Mouse (Mus musculus) lung, embryonic 14.5 days (tissue): ENCODE data around the gene Agr3. TPM values are rescaled to one million over a fixed set of nuclear protein-coding genes. Genes with fewer than 3 reads are reported as not detected.

ENCODE experiments used
- ATAC-seq: fragments of 200-750 bp; cut with Nextera tagmentation; 2 replicates; pipeline ENCODE4 v1.8.0; 2017; ENCODE audit warnings: mild to moderate bottlenecking, moderate TSS enrichment, moderate library complexity; ENCODE audit not compliant: insufficient read depth
- DNase-seq: peaks from one replicate; pipeline ENCODE4 v3.0.0-alpha.2; 2015
- H3K27ac ChIP-seq: fragments of 300-500 bp; sonication (generic); 2 replicates; pipeline ENCODE4 v1.5.1; 2014; ENCODE audit warnings: low read depth, mild to moderate bottlenecking, moderate library complexity
- H3K27me3 ChIP-seq: fragments of 300-500 bp; sonication (generic); 2 replicates; pipeline ENCODE4 v1.6.1; 2014; ENCODE audit warnings: low read length, control low read depth; ENCODE audit not compliant: insufficient read depth
- H3K36me3 ChIP-seq: fragments of 300-500 bp; sonication (generic); 2 replicates; pipeline ENCODE4 v1.6.1; 2014; ENCODE audit warnings: control low read depth; ENCODE audit not compliant: insufficient read depth
- H3K4me1 ChIP-seq: fragments of 300-500 bp; sonication (generic); 2 replicates; pipeline ENCODE4 v1.6.1; 2014; ENCODE audit warnings: antibody characterized with exemption, control low read depth; ENCODE audit not compliant: insufficient read depth
- H3K4me2 ChIP-seq: fragments of 300-500 bp; sonication (generic); 2 replicates; pipeline ENCODE4 v1.6.1; 2014; ENCODE audit warnings: mild to moderate bottlenecking
- H3K4me3 ChIP-seq: fragments of 300-500 bp; sonication (generic); 2 replicates; pipeline ENCODE4 v1.5.1; 2014; ENCODE audit warnings: low read depth, low read length
- H3K9ac ChIP-seq: fragments of 300-500 bp; sonication (generic); 2 replicates; pipeline ENCODE4 v1.6.1; 2014
- H3K9me3 ChIP-seq: fragments of 300-500 bp; sonication (generic); 2 replicates; pipeline ENCODE4 v1.6.1; 2016; ENCODE audit warnings: low read depth, low read length, control low read depth
- CTCF ChIP-seq: IDR thresholded peaks from 2 replicates; pipeline ENCODE4 v1.5.1; 2016; ENCODE audit warnings: antibody characterized with exemption, low read depth
- WGBS: fragments of 180-500 bp; shearing (Covaris S2); extraction: QIAGEN DNeasy Blood & Tissue Kit; methylation state at CpG from one replicate; pipeline ENCODE4 v1.1.7; 2014; 5-methylcytosine and 5-hydroxymethylcytosine counted together
- polyA plus RNA-seq: library from polyadenylated mRNA; unstranded; fragments of >200 nt; fragmentation: Nextera tagmentation; extraction: Ambion mirVana; gene quantifications from 2 replicates; pipeline ENCODE4 v1.2.1, GENCODE M21; 2014

Gene Agr3
- polyA plus RNA-seq, 1 experiment from 2014 or later: not detected

DNA sequence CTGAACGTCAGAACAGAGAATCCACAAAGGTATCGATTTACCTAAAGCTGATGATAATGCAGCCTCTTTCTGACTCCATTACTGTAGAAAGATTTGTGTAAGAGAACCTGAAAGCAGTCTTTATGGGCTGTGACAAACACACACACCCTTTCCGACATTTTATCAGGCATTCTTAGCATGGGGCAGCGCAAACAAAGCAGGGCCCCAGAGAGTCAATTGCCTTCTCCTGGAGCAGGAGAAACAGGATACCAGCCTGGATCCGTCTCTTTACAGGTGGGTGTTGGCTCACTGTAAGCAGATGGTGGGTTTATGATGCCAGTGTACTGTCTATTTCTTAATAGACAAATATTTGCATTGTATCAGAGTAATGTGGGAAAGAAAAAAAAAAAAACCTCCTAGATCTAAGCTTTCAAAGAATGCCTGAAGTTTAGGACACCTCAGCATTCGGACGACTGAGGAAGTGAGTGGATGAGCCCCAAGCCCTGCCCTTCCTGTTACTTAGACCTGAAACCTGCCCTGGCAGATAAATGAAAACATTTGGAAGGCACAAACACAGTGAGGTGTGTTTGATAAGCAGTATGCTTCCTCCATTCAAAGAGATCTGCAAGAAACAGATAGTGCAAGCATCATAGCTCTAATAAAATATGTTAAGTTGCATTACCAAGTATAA, 40.8 kb downstream of the Agr3 start:
- ATAC-seq (no peak), DNase-seq (no peak)
- H3K36me3 ChIP-seq: no peaks in the 10 kb centered on the region
- H3K27me3 ChIP-seq: no peaks in the 10 kb centered on the region
- no peak for TF ChIP-seq CTCF
- no peak overlapping the region for H3K4me2 ChIP-seq
- H3K27ac ChIP-seq: no peak overlapping the region
- H3K9me3 ChIP-seq: no peaks in the 10 kb centered on the region
- H3K4me1 ChIP-seq: no peaks in the 10 kb centered on the region
- 43% methylated on average over 7 of the region's 7 CpGs for WGBS
- no peak overlapping the region for H3K9ac ChIP-seq
- no peak overlapping the region for H3K4me3 ChIP-seq

DNA sequence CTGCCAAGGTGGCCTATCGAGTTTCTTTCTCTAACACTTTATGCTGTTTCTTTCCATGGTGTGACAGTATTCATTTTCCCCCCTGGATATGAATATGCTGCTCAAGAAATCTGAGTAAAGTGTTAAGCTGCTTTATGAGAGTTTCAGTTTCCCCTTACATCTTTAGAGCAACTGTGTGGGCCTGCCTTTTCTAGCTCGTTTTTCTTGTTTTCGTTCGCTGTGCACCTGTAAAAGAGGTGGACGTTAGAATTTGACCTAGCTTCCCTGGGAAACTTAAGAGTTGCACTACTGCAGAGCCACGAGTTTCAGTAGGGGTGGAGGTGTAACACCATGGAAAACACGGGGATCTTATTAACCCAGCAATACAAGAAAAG, 41.3 kb downstream of the Agr3 start:
- no peaks in the 10 kb centered on the region for H3K9me3 ChIP-seq
- H3K9ac ChIP-seq: no peak overlapping the region
- no peak overlapping the region for H3K4me2 ChIP-seq
- WGBS: 62% methylated on average over 7 of the region's 7 CpGs
- ATAC-seq (no peak), DNase-seq (no peak)
- H3K36me3 ChIP-seq: no peaks in the 10 kb centered on the region
- H3K4me1 ChIP-seq: no peaks in the 10 kb centered on the region
- H3K27me3 ChIP-seq: no peaks in the 10 kb centered on the region
- H3K4me3 ChIP-seq: no peak overlapping the region
- H3K27ac ChIP-seq: no peak overlapping the region
- no peak for TF ChIP-seq CTCF

DNA sequence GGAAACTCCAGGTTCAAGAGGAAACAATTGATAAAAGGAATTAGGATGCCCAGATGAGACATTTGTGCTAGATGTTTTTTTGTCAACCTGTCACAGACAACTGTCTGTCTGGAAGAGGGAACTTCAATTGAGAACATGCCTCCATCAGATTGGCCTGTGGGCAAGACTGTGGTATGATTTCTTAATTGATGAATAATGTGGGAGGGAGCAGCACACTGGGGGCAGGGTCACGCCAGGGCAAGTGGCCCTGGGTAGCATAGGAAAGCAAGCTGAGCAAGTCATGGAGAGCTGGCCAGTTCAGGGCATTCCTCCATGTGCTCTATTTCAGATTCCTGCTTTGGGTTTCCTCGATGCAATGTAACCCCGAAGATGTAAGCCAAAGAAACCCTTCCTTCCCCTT, 50.5 kb downstream of the Agr3 start:
- TF ChIP-seq CTCF: no peak
- ATAC-seq: no peak
- H3K27me3 ChIP-seq: no peaks in the 10 kb centered on the region

DNA sequence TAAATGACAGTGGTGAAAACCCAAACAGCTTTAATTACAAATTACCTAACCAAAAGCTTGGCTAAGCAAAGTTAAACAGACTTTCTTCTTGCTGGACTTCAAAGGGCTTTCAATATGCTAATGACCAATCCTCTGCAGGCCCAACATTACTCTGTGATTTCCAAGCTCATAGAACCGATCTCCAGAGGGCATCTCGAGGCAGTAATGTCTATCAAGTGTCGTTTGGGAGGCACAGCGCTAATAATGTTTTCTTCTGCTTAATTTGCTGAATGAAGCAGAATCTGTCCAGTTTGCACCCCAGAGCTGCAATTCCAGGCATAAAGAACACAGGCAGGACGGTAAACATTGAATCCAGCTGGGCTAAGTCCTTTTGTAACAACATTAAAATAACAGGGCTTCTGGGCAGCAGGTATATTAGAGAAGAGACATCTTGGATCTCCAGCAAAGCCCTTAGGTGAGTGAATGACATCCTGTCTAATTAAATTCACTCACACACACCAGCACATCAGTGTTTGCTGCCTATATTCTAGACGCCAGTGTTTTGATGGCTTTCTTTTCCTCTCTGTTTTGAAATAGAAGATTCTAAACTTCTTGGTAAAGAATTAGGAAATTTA, 52.3 kb downstream of the Agr3 start:
- TF ChIP-seq CTCF: no peak
- H3K4me2 ChIP-seq: no peak overlapping the region
- no peaks in the 10 kb centered on the region for H3K36me3 ChIP-seq
- WGBS: 44% methylated on average over 6 of the region's 6 CpGs
- no peaks in the 10 kb centered on the region for H3K4me1 ChIP-seq
- no peaks in the 10 kb centered on the region for H3K9me3 ChIP-seq
- no peak for ATAC-seq
- no peak overlapping the region for H3K9ac ChIP-seq
- H3K27ac ChIP-seq: no peak overlapping the region
- H3K27me3 ChIP-seq: no peaks in the 10 kb centered on the region
- DNase-seq: no peak
- H3K4me3 ChIP-seq: no peak overlapping the region

More for the DNA sequence above, 50.5 kb downstream of the Agr3 start:
- 69% methylated on average over 3 of the region's 3 CpGs for WGBS
- H3K4me3 ChIP-seq: no peak overlapping the region
- no peak overlapping the region for H3K4me2 ChIP-seq
- H3K27ac ChIP-seq: no peak overlapping the region
- DNase-seq: no peak
- H3K36me3 ChIP-seq: no peaks in the 10 kb centered on the region
- H3K9ac ChIP-seq: no peak overlapping the region
- H3K4me1 ChIP-seq: no peaks in the 10 kb centered on the region
- H3K9me3 ChIP-seq: no peaks in the 10 kb centered on the region

GRCm38 (mm10) chr12:35979625-35980024, 54.2 kb downstream of the Agr3 start:
- DNase-seq (no peak), ATAC-seq (no peak)
- H3K9me3 ChIP-seq: no peaks in the 10 kb centered on the region
- H3K4me2 ChIP-seq: no peak overlapping the region
- no peaks in the 10 kb centered on the region for H3K27me3 ChIP-seq
- H3K9ac ChIP-seq: no peak overlapping the region
- no peak overlapping the region for H3K27ac ChIP-seq
- H3K4me3 ChIP-seq: no peak overlapping the region
- no peaks in the 10 kb centered on the region for H3K36me3 ChIP-seq
- WGBS: 57% methylated on average over 5 of the region's 5 CpGs
- TF ChIP-seq CTCF: no peak
- no peaks in the 10 kb centered on the region for H3K4me1 ChIP-seq

GRCm38 (mm10) chr12:35981732-35982360, 56.4 kb downstream of the Agr3 start:
- H3K36me3 ChIP-seq: no peaks in the 10 kb centered on the region
- no peak overlapping the region for H3K4me3 ChIP-seq
- no peaks in the 10 kb centered on the region for H3K27me3 ChIP-seq
- ATAC-seq (peak; percentile 96), DNase-seq (peak; percentile 77)
- 24% methylated on average over 6 of the region's 6 CpGs for WGBS
- no peak overlapping the region for H3K4me2 ChIP-seq
- H3K9me3 ChIP-seq: no peaks in the 10 kb centered on the region
- no peak overlapping the region for H3K9ac ChIP-seq
- TF ChIP-seq CTCF: no peak
- H3K27ac ChIP-seq: 0 out of 2 replicates have a peak overlapping the region, but pooled peaks have one; percentile 20
- no peaks in the 10 kb centered on the region for H3K4me1 ChIP-seq

GRCm38 (mm10) chr12:35983472-35983871, 58.1 kb downstream of the Agr3 start:
- no peak for ATAC-seq
- no peaks in the 10 kb centered on the region for H3K4me1 ChIP-seq
- no peak overlapping the region for H3K4me2 ChIP-seq
- no peak overlapping the region for H3K9ac ChIP-seq
- TF ChIP-seq CTCF: no peak
- no peaks in the 10 kb centered on the region for H3K36me3 ChIP-seq
- 90% methylated on average over 9 of the region's 9 CpGs for WGBS
- no peak for DNase-seq
- no peak overlapping the region for H3K27ac ChIP-seq
- H3K4me3 ChIP-seq: no peak overlapping the region
- H3K27me3 ChIP-seq: no peaks in the 10 kb centered on the region
- H3K9me3 ChIP-seq: no peaks in the 10 kb centered on the region
